Mouse (Mus musculus) CH12.LX (cell line): ENCODE results near the gene Gtf2h1. TPM values are rescaled to one million over a fixed set of nuclear protein-coding genes. Genes with fewer than 3 reads are reported as not detected.

ENCODE experiments used
- DNase-seq: peaks from one replicate; pipeline ENCODE4 v3.0.0-alpha.2; 2013; ENCODE audit errors: extremely low read depth
- H3K27ac ChIP-seq: 2 replicates; pipeline ENCODE4 v1.5.1; 2012; ENCODE audit warnings: low read depth, mild to moderate bottlenecking, control low read depth, moderate library complexity; ENCODE audit not compliant: insufficient read depth
- H3K27me3 ChIP-seq: replicated peaks from 2 replicates; pipeline ENCODE3; 2012; ENCODE audit warnings: inconsistent platforms
- H3K36me3 ChIP-seq, 2 experiments: replicated peaks in 1 of 2; 2 replicates each; pipeline versions ENCODE3 to v1.6.1; 2012; ENCODE audit warnings: inconsistent platforms in 1 of 2, low read length in 1 of 2, mild to moderate bottlenecking in 1 of 2, mixed read lengths in 1 of 2, moderate library complexity in 1 of 2; ENCODE audit not compliant: control insufficient read depth in 1 of 2, insufficient read depth in 1 of 2
- H3K4me1 ChIP-seq, 2 experiments: 2 replicates each; pipeline ENCODE4 v1.6.1; 2012; ENCODE audit warnings: inconsistent platforms in 1 of 2, moderate library complexity in 1 of 2; ENCODE audit not compliant: insufficient read depth in 2 of 2, control insufficient read depth in 1 of 2
- H3K4me2 ChIP-seq: 2 replicates; pipeline ENCODE4 v1.6.1; 2012; ENCODE audit warnings: low read depth, mild to moderate bottlenecking, control low read depth; ENCODE audit not compliant: poor library complexity, insufficient read depth, severe bottlenecking
- H3K4me3 ChIP-seq, 3 experiments: fragments of 150-350 bp in 1 of 3; sonication (generic) in 1 of 3; replicated peaks in 1 of 3; 2 replicates each; pipeline versions ENCODE3 to v1.5.1; 2011 to 2012; ENCODE audit warnings: low read depth in 2 of 3, low read length in 2 of 3, mild to moderate bottlenecking in 2 of 3, moderate library complexity in 2 of 3, control low read depth in 1 of 3, improper control_type of control experiment in 1 of 3, inconsistent platforms in 1 of 3, mixed read lengths in 1 of 3; ENCODE audit not compliant: poor library complexity in 1 of 3
- H3K79me2 ChIP-seq: replicated peaks from 2 replicates; pipeline ENCODE4 v1.6.1; 2012; ENCODE audit warnings: mild to moderate bottlenecking, moderate library complexity; ENCODE audit not compliant: control insufficient read depth, poor library complexity, insufficient read depth, severe bottlenecking; ENCODE audit errors: extremely low read depth
- H3K9ac ChIP-seq: 2 replicates; pipeline ENCODE4 v1.6.1; 2012; ENCODE audit warnings: low read depth, mild to moderate bottlenecking, control low read depth, moderate library complexity; ENCODE audit not compliant: insufficient read depth
- H3K9me3 ChIP-seq: replicated peaks from 2 replicates; pipeline ENCODE3; 2012; ENCODE audit warnings: low read length, inconsistent platforms, mixed read lengths
- BHLHE40 ChIP-seq: IDR thresholded peaks from 2 replicates; pipeline ENCODE4 v1.6.1; 2011; ENCODE audit warnings: mild to moderate bottlenecking, low read depth, low read length, improper control_type of control experiment
- CHD1 ChIP-seq: IDR thresholded peaks from 2 replicates; pipeline ENCODE4 v1.6.1; 2012; ENCODE audit warnings: low read depth, low read length, improper control_type of control experiment, inconsistent platforms
- CHD2 ChIP-seq: IDR thresholded peaks from 2 replicates; pipeline ENCODE4 v1.6.1; 2011; ENCODE audit warnings: low read length, improper control_type of control experiment
- E2F4 ChIP-seq: IDR thresholded peaks from 2 replicates; pipeline ENCODE4 v1.6.1; 2011; ENCODE audit warnings: low read depth, low read length, improper control_type of control experiment; ENCODE audit not compliant: insufficient replicate concordance
- EP300 ChIP-seq: IDR thresholded peaks from 2 replicates; pipeline ENCODE4 v1.6.1; 2011; ENCODE audit warnings: low read length, improper control_type of control experiment
- ETS1 ChIP-seq: conservative IDR thresholded peaks from 2 replicates; pipeline ENCODE4 v1.6.1; 2012; ENCODE audit warnings: low read depth, mild to moderate bottlenecking, inconsistent platforms, low read length, improper control_type of control experiment, moderate library complexity
- HCFC1 ChIP-seq: IDR thresholded peaks from 2 replicates; pipeline ENCODE4 v1.6.1; 2012; ENCODE audit warnings: low read depth, mild to moderate bottlenecking, inconsistent platforms, low read length, improper control_type of control experiment
- IRF4 ChIP-seq: IDR thresholded peaks from 2 replicates; pipeline ENCODE4 v1.6.1; 2014; ENCODE audit warnings: low read depth, mild to moderate bottlenecking, inconsistent platforms, low read length, improper control_type of control experiment
- JUN ChIP-seq: IDR thresholded peaks from 2 replicates; pipeline ENCODE4 v1.6.1; 2011; ENCODE audit warnings: low read depth, mild to moderate bottlenecking, low read length, improper control_type of control experiment, moderate library complexity; ENCODE audit not compliant: insufficient read depth
- JUND ChIP-seq: conservative IDR thresholded peaks from 2 replicates; pipeline ENCODE4 v1.6.1; 2011; ENCODE audit warnings: low read depth, low read length, improper control_type of control experiment
- KAT2A ChIP-seq: IDR thresholded peaks from 2 replicates; pipeline ENCODE4 v1.6.1; 2012; ENCODE audit warnings: low read length, improper control_type of control experiment, inconsistent platforms; ENCODE audit not compliant: insufficient replicate concordance
- MAFK ChIP-seq: IDR thresholded peaks from 2 replicates; pipeline ENCODE4 v1.6.1; 2011; ENCODE audit warnings: low read length, improper control_type of control experiment; ENCODE audit not compliant: insufficient replicate concordance
- MAZ ChIP-seq: IDR thresholded peaks from 2 replicates; pipeline ENCODE4 v1.6.1; 2012; ENCODE audit warnings: low read depth, mild to moderate bottlenecking, inconsistent platforms, low read length, improper control_type of control experiment, moderate library complexity
- MEF2A ChIP-seq: IDR thresholded peaks from 2 replicates; pipeline ENCODE4 v1.6.1; 2014; ENCODE audit warnings: low read depth, mild to moderate bottlenecking, inconsistent platforms, low read length, improper control_type of control experiment, borderline replicate concordance
- MXI1 ChIP-seq: IDR thresholded peaks from 2 replicates; pipeline ENCODE4 v1.6.1; 2011; ENCODE audit warnings: mild to moderate bottlenecking, low read depth, low read length, improper control_type of control experiment
- MYC ChIP-seq: IDR thresholded peaks from 2 replicates; pipeline ENCODE4 v1.6.1; 2011; ENCODE audit warnings: low read depth, mild to moderate bottlenecking, improper control_type of control experiment, low read length
- NELFE ChIP-seq: IDR thresholded peaks from 2 replicates; pipeline ENCODE4 v1.6.1; 2011; ENCODE audit warnings: low read depth, low read length, improper control_type of control experiment
- PAX5 ChIP-seq: IDR thresholded peaks from 2 replicates; pipeline ENCODE4 v1.6.1; 2012; ENCODE audit warnings: low read length, inconsistent platforms, mixed read lengths
- POLR2A ChIP-seq: IDR thresholded peaks from 2 replicates; pipeline ENCODE4 v1.6.1; 2011; ENCODE audit warnings: low read depth, mild to moderate bottlenecking, improper control_type of control experiment, low read length
- POLR2AphosphoS2 ChIP-seq: IDR thresholded peaks from 2 replicates; pipeline ENCODE4 v1.6.1; 2011; ENCODE audit warnings: low read depth, low read length, improper control_type of control experiment
- SIN3A ChIP-seq: IDR thresholded peaks from 2 replicates; pipeline ENCODE4 v1.6.1; 2012; ENCODE audit warnings: low read length, improper control_type of control experiment, inconsistent platforms
- SMC3 ChIP-seq: IDR thresholded peaks from 2 replicates; pipeline ENCODE4 v1.6.1; 2011; ENCODE audit warnings: low read depth, low read length, improper control_type of control experiment
- TBP ChIP-seq: conservative IDR thresholded peaks from 2 replicates; pipeline ENCODE4 v1.6.1; 2011; ENCODE audit warnings: low read depth, low read length, improper control_type of control experiment
- TCF12 ChIP-seq: IDR thresholded peaks from 2 replicates; pipeline ENCODE4 v1.6.1; 2014; ENCODE audit warnings: low read depth, mild to moderate bottlenecking, inconsistent platforms, low read length, improper control_type of control experiment
- USF1 ChIP-seq: IDR thresholded peaks from 2 replicates; pipeline ENCODE4 v1.6.1; 2014; ENCODE audit warnings: low read depth, mild to moderate bottlenecking, inconsistent platforms, low read length, improper control_type of control experiment
- USF2 ChIP-seq: conservative IDR thresholded peaks from 2 replicates; pipeline ENCODE4 v1.6.1; 2011; ENCODE audit warnings: low read depth, low read length, improper control_type of control experiment
- dilution Hi-C: fragments of 300-500 bp; cut with MboI; formaldehyde crosslinking; loops from 2 replicates; pipeline ENCODE4 v1.14.3; 2020; ENCODE audit warnings: low sequenced_read_pairs; ENCODE audit not compliant: extremely low pct_unique_long_range_greater_than_20kb, extremely low pct_ligation_motif_present
- in situ Hi-C: fragments of 300-500 bp; cut with MboI; formaldehyde crosslinking; loops from 3 replicates; pipeline ENCODE4 v1.14.3; 2019; ENCODE audit warnings: low sequenced_read_pairs, low pct_ligation_motif_present, low pct_unique_long_range_greater_than_20kb, mixed read lengths
- polyA plus RNA-seq: library from polyadenylated mRNA; unstranded; fragments of >175 nt; gene quantifications from 2 replicates; pipeline ENCODE4 v1.2.1, GENCODE M21; 2012; ENCODE audit warnings: low read depth; ENCODE audit not compliant: insufficient read length
- total RNA-seq, 2 experiments: library from RNA; depleted of rRNA; stranded (reverse); fragments of 300-350 nt in 1 of 2; fragments of >200 nt in 1 of 2; gene quantifications; 2 replicates each; pipeline ENCODE4 v1.2.3; 2012 to 2014

Gene Gtf2h1
- total and polyA plus RNA-seq, 3 experiments = 79.2 to 172 (median 161) TPM

GRCm38 (mm10) chr7:46855866-46856560 is 60.1 kb downstream of the Gtf2h1 start (continued):
- TF ChIP-seq CHD2 (peak; percentile 38; the same call in 1 of the 2 replicates), PAX5 (no peak), BHLHE40 (no peak), POLR2A (0 out of 2 replicates have a peak, but pooled peaks have one; percentile 29), SIN3A (no peak), MAFK (no peak)

GRCm38 (mm10) chr7:46857436-46857835 is 61.5 kb downstream of the Gtf2h1 start:
- in situ Hi-C loops = no loop called here
- Histone ChIP-seq H3K9ac (no peak overlapping the region), H3K9me3 (no peaks in the 10 kb centered on the region), H3K36me3 (peaks cover 30 to 38% of the 10 kb centered on the region in 2 experiments), H3K27me3 (no peaks in the 10 kb centered on the region), H3K79me2 (no peaks in the 10 kb centered on the region), H3K4me1 (no peaks in the 10 kb centered on the region), H3K4me3 (no peak overlapping the region), H3K4me2 (no peak overlapping the region), H3K27ac (no peak overlapping the region)
- TF ChIP-seq JUN (no peak), MXI1 (no peak), CHD2 (no peak), HCFC1 (no peak), CHD1 (no peak), TCF12 (no peak), E2F4 (no peak), POLR2AphosphoS2 (no peak), USF1 (no peak), KAT2A (no peak), MAFK (no peak), ETS1 (no peak), POLR2A (no peak), USF2 (no peak), SMC3 (no peak)
- dilution Hi-C loops = no loop called here
- DNase-seq = no peak

GRCm38 (mm10) chr7:46859031-46859430 is 63.1 kb downstream of the Gtf2h1 start:
- Histone ChIP-seq H3K36me3 (peaks cover 19 to 22% of the 10 kb centered on the region in 2 experiments), H3K4me3 (no peak overlapping the region), H3K27ac (no peak overlapping the region), H3K9me3 (no peaks in the 10 kb centered on the region), H3K79me2 (no peaks in the 10 kb centered on the region), H3K4me2 (no peak overlapping the region), H3K9ac (no peak overlapping the region), H3K4me1 (no peaks in the 10 kb centered on the region), H3K27me3 (no peaks in the 10 kb centered on the region)
- in situ Hi-C loops (no loop called here), dilution Hi-C loops (no loop called here)
- DNase-seq = no peak
- no peak for TF ChIP-seq IRF4
- TF ChIP-seq MAZ = no peak
- no peak for TF ChIP-seq TCF12
- TF ChIP-seq JUND = no peak
- no peak for TF ChIP-seq MEF2A
- TF ChIP-seq MYC = no peak
- TF ChIP-seq E2F4 = no peak
- TF ChIP-seq MAFK = no peak
- no peak for TF ChIP-seq EP300
- no peak for TF ChIP-seq POLR2AphosphoS2
- no peak for TF ChIP-seq KAT2A
- TF ChIP-seq ETS1 = no peak
- TF ChIP-seq TBP = no peak
- no peak for TF ChIP-seq NELFE
